Mouse (Mus musculus) CD8-positive naive resting alpha-beta T cell, adult 57 days (primary cell): ENCODE measurements around the gene Gm21913. TPM values are rescaled to one million over a fixed set of nuclear protein-coding genes. Genes with fewer than 3 reads are reported as not detected.

ENCODE experiments used
- total RNA-seq: library from RNA; stranded (reverse); gene quantifications from one replicate; pipeline ENCODE4 v1.2.4, GENCODE M21; 2023

The Gm21913 gene
- total RNA-seq: not detected

DNA sequence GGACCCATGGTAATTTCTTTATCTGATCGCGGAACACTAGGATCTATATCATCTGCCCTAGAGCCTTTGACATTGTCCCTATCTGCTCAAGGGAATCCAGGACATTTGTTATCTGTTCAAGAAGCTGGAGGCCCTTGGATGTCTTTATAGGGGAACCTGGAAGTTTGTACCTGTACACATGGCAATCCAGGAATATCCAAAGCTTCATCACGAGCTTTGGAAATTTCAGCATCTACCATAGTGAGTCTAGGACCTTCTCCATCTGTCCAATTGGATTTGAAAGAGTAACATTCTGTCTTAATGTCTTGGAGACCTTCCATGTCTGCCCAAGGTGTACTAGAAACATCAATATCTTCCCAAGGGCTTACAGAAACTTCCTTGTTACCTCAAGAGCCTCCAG is at the start of gene Gm21913:
Gene Gm21913, plus strand, starts transcription at position 301 of the 400 bp plus-strand sequence.

Other genes starting within 250 kb of the Gm21913 start
- not detected for gene Gm29110, start 153.4 kb upstream of the Gm21913 start, total RNA-seq